Mouse (Mus musculus) liver, embryonic 14.5 days (tissue): Measurements from ENCODE around the gene 4930503E14Rik.
"Not testable (repeated sequence)": the region's sequence is repeated elsewhere in the genome, so short reads cannot be mapped to it uniquely, and the experiment has no call there.

Experiments used
- CTCF ChIP-seq: IDR thresholded peaks from 2 replicates; pipeline ENCODE4 v1.5.1; 2016; ENCODE audit warnings: antibody characterized with exemption, low read depth, control low read depth
- EP300 ChIP-seq: IDR thresholded peaks from 2 replicates; pipeline ENCODE4 v1.6.1; 2016; ENCODE audit warnings: antibody characterized with exemption, low read depth

DNA sequence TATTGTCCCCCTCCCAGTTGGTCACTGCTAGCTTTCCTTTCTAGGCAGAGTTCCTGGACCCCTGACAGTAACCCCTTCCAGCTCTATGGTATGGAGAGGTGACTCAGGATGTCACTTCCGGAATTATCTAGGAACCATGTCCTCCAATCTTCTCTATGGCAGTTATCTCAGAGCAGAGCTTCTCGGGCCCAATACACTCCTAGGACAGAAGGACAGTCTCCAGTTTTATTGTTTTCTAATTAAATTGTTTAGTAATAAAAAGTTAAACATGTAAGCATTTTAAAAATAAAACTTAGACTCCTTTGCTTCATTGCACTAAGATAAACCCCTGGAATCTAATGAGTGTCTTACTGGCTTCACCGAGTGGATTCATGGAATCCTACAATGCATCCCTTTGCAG is at the start of gene 4930503E14Rik:
- TF ChIP-seq CTCF, EP300: not testable (repeated sequence)
